Mouse (Mus musculus): ENCODE measurements around the gene Cdk6.

The Cdk6 gene

DNA sequence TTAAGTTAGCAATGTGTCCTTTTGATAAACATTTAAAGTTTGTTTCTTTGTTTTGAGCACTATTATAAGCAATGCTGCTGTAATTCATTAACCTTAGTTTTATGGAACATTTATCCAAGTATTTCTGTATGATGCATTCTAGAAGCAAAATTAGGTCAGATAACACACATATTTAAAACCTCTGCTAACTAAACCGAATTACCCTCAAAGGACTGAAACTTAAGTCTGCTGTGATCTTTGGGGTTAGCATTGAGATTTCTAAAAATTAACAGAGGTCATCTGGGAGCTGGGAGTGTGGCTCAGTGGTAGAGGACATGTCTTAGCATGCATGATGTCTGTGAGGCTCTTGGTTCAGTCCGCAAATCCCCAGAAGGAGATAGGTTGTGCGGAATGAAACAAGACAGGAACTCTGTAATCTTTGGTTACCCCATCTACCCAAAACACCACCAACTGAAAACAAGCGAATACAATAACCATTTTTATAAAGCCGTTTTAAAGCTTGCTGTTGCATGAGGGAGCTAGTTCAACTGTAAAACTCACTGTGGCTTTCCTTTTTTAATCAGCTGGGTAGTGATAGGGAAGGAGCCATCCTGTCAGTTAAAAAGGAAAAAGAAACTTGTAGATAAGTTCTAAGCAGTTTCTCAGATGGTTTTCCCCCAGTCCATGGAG, 141.9 kb downstream of the Cdk6 start:
- DNase-seq (ENCODE audit: low read depth, low spot score), result no peak

DNA sequence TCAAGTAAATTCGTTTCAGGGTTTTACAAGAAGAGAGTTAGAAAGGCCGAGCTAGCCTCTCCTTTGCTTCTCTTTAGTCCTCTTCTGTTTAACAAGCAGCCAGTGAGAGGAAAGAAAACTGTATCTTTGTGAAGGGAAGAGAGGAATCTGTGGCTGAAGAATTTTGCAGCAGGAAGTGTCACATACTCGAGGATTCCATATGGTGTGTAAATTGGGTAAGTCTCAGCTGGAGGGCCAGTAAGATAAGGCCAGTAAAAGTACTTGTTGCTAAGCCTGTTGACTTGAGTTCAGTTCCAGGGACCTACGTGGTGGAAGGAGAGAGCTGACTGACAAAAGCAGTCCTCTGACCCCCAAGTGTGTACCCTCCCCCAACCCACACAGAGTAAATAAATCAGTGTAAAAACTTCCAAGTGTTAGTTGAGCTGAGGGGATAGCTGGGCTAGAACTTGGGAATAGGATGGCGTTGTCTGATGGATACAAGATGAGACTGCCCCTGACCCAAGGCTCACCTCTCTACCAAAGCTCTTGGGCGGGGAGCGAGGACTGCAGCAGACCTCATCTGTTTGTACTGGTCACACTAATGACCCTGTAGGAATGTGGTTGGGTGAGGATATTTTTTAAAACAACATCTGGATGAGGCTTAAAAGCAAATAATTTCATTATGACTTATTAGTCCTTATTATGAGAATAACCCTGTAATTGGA, 145.4 kb downstream of the Cdk6 start:
- no peak for DNase-seq (ENCODE audit: low read depth, low spot score)

DNA sequence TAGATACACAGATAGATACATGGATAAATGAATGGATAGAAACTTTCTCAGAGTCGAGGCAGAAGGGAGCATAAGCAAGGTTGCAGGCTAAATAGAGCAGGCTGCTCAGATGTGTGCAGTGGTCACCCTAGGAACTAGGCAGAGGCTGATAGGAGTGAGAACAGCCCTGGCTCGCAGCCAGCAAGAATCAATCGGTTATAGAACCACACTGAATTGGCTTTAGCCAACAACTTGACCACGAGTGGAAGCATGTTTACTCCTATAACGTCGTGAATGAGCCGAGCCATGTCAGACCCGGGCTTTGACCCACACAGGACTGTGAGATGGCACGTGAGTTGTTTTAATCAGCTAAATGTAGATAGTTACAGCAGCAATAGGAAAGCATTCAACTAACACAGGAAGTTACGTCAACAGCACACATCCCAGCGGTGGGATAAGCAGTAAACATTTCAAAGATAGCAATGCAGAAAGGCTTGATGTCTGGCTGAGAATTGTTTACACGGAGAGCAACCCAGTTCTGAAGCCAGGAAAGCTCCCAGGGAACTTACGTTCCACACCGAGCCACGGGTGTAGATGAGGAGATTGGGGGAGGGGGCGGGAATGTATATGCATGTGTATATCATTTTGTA, 147.0 kb downstream of the Cdk6 start:
- no peak for DNase-seq (ENCODE audit: low read depth, low spot score)

DNA sequence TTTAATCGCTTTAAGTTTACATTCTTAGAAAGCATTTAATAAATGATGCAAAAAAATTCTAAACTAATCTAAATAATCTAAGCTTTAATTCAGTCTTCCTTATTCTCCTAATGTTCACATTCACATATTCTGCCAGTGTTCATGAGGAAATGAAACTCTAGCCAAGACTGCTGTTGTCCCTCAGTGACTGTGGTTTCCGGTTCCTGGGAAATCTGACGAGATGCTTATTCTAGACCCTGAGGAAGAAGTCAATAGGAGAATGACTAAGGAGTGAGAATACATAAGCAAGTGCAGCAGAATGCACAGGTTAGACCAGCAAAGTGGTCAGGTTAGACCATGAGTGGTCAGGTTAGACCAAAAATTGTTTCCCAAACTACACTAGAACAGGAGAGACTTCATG, 149.1 kb downstream of the Cdk6 start:
- DNase-seq (ENCODE audit: low read depth, low spot score), result no peak

DNA sequence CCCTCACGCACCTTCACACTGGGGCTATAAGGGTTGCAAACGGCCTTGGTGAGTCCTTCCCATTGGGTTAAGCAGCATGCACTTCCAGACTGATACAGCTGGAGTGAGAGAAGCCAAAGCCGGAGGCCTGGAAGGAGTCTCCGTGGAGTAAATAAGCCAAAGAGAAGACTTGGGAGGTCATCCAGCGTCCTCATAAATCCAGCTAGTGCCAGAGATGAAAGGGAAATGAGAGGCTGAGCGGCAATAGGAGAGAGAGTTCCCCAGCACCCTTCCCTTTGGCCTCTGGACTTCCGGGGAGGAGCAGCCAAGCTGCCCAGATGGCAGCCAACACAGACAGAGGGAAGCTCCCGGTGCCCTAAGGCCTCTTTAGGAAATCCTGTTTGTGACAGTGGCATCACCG, 149.8 kb downstream of the Cdk6 start:
- no peak for DNase-seq (ENCODE audit: low read depth, low spot score)

DNA sequence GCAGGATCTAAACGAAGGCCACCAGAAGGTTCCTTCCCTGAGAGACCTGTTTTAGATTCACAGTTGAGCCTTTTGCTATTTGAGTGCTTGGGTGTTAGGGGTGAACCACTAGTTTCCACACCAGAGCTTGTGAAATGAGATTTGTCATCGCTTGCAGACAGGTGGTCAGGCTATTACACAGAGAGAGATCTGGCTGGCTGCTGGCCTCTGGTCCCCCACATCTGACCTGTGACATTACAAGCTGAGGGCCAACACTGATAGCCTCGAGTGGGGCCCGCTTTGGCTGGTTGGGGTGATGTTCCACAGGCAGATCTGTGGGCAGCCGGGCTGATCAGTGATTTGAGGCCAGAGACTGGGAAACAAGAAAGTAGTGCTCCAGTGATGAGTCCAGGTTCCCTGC, 150.6 kb downstream of the Cdk6 start:
- DNase-seq (ENCODE audit: low read depth, low spot score), result no peak

DNA sequence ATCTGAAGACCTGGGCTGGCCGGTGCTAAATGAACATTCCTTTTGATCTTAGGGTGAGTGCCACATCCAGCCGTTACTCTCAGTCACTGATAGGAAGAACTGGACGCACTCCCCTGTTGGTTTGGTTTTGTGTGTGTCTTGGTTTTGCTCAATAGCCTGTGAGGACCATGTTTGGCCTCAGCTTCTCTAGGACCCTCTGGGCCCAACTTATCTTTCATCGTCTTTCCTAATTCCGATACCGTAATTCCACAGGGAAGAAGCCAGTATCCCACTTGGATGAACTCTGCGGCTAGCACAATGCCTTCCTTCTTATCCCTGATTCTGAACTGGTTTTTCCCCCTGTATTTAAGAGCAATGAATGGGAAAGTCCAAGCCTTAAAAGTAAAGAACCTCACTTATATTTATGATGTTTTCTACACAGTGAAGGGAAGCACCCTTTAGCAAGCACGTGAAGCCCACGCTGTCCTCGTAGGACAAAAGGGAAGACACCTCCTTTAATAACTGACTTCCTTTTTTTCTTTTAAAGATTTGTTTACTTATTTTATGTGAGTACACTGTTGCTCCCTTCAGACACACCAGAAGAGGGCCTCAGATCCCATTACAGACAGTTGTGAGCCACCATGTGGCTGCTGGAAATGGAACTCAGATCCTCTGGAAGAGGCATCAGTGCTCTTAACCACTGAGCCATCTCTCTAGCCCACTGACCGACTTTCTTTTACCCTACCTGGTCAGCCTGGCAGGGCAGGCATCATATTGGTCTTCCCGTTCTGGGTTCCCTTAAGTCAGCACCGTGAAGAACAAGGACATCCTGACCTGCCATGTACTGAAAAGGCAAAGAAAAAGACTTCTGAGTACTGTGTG, 151.7 kb downstream of the Cdk6 start:
- no peak for DNase-seq (ENCODE audit: low read depth, low spot score)

DNA sequence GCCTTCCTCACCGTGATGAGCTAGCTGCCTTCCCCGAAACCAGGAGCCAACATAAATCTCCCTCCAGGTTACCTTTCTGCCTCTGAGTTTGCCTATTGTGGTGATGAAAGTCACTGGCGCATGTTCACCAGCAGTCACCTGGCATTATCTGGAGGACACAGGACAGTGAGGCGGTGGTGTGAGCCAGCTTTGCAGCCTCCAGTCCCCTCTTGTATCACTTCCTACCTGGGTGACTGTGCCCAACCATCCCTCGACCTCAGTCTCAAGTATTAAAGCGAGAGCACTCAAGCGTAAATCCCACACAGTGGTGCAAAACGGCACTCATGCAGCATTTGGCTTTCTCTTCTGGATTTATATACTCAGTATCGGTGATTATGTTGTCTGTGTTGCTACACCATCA, 152.7 kb downstream of the Cdk6 start:
- no peak for DNase-seq (ENCODE audit: low read depth, low spot score)

DNA sequence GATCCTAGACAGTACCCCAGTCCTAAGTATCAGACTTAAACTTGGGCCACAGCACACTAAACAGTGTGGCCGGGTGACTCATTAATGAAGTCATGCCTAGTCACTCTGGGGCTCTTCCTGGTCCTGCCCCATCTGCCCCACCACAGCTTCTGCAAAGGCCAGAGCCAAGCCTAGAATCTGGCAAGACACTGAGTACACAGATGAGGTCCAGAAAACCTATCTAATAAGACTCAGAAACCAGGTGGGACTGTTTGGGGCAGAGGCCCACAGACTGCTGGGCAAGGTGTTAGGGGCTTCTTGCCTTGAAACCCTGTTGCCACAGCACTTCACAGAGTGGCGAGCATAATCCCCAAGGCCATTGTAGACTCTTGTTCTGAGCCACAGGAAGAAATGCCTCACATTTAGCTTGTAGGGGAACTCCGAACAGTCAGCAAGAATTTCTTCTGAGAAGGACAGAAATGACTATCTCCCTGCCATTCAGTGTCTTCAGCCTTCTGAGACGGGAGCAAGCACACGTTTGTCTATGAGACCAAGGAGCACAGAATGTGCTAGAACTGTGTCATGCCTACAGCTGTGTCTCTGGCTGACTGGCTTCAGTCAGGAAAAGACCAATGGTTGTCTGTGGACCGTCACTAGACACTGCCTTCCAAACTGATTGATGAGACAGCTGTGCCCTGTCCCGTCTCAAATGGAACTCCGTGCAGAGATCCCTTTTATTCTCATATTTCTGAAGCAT, 153.3 kb downstream of the Cdk6 start:
- no peak for DNase-seq (ENCODE audit: low read depth, low spot score)

DNA sequence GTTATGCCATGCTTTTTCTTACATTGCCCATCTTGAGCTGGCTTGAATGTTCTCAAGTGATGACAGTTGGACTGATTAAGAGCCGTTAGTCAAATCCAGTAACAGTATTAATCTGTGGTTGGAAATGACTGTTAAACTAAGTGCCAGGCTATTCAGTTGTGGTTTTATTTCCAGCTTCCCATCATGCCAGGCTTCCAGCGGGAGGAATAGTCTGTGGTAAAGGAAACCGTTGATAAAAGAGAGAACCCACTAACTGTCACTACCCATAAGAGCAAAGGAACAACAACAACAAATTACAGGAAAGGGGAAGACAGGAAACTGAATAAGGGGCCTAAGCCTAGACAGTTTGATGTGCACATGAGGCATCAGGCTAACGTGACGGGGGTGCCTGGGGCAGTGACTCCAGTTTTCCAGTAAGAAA, 156.2 kb downstream of the Cdk6 start:
- DNase-seq (ENCODE audit: low read depth, low spot score), result no peak

DNA sequence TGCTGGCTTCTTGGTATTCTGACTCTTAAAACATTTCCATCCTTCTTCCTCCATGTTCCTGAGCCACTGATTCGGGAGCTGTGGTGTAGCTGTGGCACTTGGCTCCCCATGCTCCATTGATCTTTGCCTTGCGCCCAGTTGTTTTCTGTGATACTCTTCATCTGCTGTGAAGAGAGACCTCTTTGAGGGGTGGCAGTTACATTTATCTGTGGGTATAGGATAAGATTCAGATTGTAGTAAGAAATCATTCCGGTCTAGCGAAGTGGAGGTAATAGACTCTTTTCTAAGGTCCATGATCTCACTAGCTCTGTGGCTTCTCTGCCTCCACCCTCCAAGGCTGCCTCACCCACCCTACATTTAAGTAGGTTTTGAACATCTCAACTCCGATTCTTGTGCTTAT, 159.0 kb downstream of the Cdk6 start:
- DNase-seq (ENCODE audit: low read depth, low spot score), result no peak

DNA sequence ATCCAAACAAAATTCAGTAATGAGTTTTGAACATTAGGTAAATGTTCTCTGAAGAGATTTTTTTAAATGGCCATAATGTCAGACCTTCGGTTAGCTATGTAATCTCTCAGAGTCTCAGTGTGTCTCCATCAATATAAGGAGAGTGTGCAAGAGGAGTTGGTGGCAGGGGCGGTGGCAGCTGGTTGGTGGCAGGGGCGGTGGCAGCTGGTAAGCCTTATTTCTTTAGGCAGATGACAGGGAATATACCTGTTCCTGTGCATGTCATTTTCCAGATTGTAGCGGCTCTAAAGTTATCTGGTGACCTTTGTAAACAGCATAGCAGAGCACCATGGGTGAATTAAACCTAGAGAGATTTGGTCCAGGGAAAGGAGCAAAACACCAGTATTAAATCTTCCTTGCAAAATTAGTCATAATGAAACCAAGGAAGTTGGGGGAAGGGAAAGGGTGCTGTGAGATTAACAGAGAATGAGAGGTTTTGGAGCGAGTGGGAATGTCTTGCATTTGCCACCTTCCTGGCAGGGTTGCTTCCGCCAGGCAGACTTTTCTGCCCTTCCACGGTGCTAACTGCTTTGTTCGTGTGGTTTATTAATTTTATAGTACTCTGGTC, 159.8 kb downstream of the Cdk6 start:
- DNase-seq (ENCODE audit: low read depth, low spot score), result no peak

DNA sequence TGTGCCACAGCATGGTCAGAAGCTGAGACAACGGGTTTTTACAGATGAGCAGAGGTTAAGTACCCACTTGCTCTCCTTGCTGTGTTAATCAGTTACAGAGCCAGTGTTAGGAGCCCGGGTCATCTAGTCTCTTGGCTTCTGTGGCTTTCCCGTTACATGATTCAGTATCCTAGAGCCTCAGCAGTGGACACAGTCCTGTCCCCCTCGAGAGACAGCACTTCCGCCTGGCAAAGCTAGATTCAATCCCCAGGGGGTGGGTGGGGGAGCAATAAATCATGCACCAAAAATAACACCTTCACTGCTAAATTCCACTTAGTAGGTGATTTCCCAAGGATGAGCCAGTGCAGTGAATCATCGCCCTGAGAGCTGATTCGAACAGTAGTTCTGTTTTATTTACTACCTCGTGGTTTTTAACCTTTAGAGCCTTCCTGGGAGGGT, 160.3 kb downstream of the Cdk6 start:
- no peak for DNase-seq (ENCODE audit: low read depth, low spot score)

DNA sequence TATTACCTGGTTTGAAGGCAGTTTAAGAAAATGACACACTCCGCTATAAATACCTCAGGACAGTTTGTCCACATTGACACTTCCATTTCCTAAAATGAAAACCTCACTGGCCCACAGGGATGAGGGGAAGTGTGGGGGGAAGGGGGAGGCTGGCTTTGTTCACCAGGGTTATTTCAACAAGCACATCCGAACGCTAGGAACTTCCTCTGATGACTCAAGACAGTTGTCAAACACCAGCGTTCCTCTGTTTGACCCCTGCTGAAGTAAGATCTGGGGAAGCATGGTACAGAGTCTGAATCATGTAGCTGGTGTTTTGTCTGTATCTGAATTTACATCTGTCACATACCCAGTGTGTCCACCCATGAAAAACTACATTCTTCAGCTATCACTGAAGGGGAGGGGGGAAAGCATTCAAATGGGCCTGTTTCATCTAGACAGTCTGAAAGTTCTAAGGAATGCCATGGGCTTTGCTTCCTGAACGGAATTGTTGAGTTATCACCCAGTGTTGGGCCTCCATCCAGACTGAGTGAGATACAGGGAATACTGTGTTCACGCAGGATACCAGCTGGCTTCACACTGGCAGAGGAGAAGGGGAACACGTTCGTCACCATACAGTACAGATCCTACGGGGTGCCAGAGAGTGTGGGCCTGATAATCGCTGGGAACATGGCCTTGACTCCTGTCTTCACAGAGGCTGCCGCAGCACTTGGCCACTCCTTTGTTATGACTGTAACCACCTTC, 161.5 kb downstream of the Cdk6 start:
- no peak for DNase-seq (ENCODE audit: low read depth, low spot score)

DNA sequence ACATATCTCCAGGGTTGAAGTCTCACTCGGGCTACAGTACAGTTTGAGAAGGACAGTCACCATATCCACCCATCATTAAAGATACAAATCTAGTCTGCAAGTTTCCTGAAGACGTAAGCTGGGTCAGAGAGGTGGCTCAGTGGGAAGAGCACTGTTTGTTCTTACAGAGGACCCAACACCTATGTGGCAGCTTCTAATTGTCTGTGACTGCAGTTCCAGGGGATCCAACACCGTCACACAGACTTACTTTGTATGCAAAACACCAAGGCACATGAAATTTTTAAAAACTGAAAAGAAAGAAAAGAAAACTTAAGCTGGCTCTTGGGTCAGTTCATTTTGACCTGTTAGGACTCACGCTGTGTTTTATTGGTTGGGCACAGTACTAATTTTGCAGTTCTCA, 162.1 kb downstream of the Cdk6 start:
- DNase-seq (ENCODE audit: low read depth, low spot score), result no peak

DNA sequence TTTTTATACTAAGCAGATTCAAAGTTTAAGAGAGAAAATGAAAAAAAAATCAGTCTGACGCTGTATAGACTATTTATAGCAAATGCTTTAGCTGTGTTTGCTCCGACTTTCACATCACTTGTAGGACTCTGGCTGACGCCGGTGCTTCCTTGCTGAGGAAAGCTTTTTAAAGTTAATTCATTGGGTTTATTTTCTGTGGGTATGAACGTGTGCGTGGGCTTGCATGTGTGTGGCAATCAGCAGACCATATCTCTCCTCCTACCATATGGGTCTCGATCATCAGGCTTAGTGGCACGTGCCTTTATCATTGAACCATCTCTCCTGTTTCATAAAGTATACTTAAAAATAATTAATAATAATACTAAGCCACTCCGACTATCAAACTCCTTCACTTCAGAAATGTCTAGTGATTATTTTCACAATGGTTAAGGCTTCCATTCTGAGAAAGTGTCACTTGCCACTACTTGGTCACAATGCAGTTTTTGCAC, 162.6 kb downstream of the Cdk6 start:
- no peak for DNase-seq (ENCODE audit: low read depth, low spot score)

DNA sequence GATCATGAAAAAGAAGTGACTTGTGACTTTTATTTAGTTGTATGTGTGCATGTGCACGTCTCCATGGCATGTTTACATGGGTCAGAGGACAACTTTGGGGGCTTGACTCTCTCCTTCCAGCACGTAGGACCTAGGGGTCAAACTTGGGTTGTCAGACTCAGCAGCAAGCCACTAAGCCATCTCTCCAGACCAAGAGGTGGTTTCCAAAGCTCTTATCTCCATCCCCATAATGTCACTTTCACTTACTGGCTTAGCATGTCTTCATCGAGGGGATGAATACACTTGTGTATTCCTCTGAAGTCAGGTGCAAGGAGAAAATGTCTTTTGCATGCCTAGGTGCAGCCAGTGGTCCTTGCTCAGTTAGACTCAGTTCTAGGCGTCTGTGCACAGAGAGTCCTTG, 163.2 kb downstream of the Cdk6 start:
- no peak for DNase-seq (ENCODE audit: low read depth, low spot score)

DNA sequence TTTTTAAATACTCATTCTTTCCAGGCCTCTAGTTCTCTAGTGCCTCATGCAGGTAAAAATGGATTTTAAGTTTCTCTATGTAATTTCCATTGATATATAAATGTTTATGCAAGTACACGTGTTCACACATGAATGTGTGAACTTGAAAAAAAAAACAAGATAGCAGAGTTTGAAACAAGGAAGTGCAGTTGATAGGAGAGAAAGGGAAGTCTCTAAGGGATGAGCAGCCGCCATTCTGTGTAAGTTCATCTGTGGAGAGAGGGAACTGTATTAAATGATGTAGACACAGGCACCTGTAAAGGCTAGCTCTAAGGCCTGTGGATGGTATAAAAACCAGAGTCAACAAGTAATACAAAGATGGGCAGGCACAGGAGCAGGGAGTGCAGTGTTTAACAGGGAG, 164.3 kb downstream of the Cdk6 start:
- DNase-seq (ENCODE audit: low read depth, low spot score), result no peak

DNA sequence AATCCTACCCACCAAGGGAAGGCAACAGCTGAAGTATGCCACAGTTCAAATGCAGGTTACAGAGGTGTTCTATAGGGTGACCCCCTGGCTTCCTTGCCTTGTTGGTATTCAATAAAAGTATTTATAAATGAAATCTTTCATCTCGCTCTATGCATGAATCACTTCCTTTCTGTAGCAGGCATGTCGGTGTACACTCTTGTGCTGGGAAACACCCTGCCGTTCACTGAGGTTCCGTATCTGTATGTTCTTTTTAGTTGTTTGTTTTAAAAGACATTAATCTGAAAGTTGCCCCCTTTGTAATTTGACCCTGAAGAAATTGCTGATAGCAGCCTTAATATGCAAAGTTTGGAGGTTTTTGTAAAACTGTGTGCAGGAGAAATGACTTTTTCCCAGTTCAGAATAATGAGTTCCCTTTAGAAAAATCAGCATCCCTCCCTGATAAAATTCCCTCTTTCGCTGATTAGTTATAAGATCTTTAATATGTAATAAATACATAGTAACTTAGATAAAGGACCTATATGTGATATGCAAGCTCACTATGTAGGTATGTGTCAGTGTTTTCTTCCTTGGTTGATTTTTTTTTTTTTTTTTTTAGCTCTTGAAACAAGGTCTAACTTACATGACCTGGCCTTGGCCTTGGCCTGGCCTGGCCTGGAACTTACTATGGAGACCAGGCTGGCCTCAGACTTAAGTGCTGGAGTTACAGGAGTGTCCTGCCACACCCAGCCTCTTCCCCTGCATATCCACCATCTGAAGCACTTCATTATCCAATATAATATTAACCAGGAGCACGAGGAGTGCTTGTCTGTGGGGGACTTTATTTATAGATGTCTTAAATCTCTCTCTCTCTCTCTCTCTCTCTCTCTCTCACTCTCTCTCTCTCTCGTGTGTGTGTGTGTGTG, 167.4 kb downstream of the Cdk6 start:
- no peak for DNase-seq (ENCODE audit: low read depth, low spot score)
